Mouse (Mus musculus): ENCODE measurements at regions not wholly inside any gene's neighbourhood (a gene's known extent, or its start where the extent isn't known, plus 50 kb on each side); places are given as distances from the start of the nearest gene placed in this dataset.

DNA sequence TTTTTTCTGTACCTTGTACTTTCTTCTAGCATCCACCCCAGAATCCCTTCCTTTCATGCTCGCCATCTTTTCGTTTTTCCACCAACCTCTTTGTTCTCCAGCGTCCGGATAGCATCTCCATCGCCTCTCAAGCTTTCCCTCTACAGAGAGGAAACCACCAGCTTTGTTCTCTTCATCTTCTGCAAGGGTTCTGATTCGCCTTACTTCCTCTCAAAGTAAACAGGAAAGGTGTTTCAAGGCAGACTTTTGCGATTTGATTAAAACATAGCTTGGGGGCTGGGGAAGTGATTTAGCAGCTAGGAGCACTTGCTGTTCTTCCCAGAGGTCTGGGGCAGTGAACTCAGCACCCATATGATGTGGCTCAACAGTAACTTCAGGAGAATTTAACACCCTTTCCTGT, 71.4 kb downstream of the Emp1 start:
- DNase-seq (ENCODE audit: low spot score in 2 of 2) = no peak

DNA sequence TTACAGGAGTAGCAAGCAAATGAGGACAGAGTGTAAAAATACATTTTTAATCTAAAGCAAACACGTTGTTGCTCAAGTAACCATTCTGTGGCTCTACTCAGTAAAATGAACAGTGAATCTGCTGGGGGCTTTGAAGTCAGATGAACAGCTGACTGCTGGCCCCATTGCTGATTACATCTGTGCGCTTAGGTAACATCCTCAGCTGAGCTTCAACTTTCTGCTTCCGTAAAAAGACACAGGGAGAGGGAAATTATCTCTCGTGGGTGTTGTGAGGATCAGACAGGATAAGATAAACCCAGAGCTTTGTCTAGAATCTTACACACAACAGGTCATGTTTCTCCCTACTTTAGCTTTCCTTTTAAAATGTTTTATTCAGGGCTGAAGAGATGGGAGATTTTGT, 74.0 kb downstream of the Emp1 start:
- DNase-seq (ENCODE audit: low spot score in 2 of 2) = no peak

DNA sequence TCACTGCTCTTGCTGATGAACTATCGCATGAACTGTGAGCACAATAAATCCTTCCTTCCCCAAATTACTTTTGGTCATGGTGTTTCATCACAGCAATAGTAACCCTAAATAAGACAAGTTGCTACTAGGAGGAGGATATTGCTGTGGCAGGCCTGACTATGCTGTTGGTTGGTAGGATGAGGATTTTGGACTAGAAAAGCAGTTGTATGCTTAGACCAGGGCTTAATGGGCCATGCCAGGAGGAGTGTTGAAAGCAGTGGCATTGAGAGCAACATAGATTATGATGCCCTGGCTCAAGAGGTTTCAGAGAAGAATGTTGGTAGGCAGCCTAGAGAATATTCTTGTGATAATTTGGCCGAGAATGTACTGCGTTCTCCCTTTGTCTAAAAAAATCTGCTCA, 75.9 kb downstream of the Emp1 start:
- no peak for DNase-seq (ENCODE audit: low spot score in 2 of 2)

DNA sequence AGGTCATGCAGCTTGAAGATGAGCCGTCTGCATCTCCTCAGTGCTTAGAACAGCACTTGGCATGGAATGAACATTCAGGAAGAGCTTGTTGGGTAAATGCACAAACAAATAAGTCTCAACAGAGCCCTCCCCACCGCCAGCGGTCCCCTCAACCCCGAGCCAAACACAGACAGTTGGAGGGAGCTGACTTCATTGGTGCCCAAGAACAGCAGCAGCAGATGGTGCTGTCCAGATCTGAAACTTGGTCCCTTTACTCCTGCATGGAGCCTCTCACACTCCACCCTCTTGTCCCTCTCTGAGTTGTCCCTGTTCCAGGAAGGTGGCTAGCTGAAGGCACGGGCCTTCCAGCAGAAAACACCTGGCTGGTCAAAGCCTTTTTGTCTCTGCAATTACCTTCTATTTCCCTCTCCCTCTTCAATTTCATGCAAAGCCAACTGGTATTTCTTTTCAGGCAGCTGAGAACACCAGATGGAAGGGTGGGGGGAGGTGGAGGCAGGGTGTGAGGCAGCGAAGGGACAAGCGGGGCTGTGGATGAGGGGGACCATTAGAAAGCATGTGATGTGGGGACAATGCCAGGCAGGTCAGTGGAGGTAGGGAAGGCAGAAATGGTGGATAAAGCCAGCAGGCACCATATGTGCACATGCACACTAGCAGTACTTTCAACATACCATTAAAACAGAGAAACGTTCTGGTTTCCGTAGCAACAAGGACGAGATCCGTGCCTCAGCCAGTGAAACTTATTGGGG, 79.0 kb downstream of the Emp1 start:
- no peak for DNase-seq (ENCODE audit: low spot score in 2 of 2)

DNA sequence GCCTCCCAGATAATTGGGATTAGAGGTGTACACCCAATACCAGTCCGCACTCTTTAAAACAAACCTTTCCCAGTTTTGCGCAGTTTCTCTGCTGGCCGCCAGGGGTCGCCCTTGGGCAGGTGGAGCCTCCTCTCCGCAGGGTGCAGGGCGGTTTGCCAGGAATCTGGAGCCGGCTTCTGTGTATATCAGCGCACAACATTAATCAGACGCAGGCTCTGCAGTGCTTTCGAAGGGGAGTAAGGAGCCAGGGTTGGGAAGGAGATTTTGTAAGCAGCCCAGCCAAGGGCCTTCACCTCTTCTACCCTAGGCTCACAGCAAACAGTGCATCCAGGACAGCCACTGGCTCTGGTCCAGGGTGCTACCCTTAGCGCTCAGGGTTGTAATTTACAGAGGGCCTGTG, 82.3 kb downstream of the Emp1 start:
- peak; percentile 78 to 79 for DNase-seq (ENCODE audit: low spot score in 2 of 2)

DNA sequence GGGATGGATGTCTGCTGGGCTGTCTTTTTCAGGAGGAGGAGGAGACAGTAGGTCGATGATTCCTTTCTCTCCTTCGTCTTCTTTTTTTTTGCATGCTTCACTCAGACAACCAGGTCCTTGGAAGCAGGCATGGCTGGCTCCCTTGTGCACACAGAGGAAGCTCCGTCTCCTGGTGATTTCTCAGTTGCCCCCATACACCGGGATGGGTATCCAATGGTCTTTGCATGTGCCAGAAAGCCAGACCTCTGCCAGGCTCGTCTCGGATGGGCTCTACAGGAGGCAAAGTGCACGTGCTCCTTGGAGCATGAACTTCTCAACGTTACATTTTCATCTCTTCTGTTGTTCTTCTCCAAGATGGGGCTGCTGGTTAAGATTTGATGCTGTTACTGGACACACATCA, 82.7 kb downstream of the Emp1 start:
- no peak for DNase-seq (ENCODE audit: low spot score in 2 of 2)

DNA sequence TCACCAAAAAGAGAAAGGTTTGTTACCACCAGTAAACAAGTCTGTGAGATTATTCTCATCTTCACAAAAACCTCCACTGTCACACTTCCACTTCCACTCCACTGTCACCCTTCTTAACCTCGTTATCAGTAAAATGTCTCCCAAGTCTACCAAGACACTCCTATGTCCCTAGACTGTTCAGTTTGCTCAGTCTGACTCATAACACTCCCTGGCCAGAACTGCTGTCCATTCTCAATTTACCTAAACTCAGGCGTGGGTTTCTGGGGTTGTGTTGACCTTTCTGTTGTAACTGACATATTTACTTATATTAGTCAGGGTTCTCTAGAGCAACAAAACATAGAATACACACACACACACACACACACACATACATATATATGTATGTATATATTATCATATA, 85.5 kb downstream of the Emp1 start:
- DNase-seq (ENCODE audit: low spot score in 2 of 2) = no peak

DNA sequence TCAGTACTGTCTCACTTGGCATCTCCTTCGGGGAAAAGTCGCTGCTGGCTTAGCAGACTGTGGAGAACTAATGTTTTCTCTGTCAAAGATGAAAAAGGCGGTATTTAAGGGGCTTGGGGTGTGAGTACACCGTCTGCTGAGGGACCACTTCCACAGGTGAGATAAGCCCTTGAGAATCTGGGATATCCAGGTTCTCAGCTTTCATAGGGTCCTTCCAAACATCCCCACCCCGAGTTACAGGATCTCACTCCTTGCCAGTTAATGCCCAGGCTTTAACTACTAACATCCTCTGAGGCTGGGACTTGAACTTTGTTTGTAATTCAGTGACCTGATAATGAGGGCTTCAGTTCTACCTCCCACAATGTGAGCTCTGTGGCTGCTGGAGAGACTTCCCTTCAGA, 86.9 kb downstream of the Emp1 start:
- no peak for DNase-seq (ENCODE audit: low spot score in 2 of 2)

DNA sequence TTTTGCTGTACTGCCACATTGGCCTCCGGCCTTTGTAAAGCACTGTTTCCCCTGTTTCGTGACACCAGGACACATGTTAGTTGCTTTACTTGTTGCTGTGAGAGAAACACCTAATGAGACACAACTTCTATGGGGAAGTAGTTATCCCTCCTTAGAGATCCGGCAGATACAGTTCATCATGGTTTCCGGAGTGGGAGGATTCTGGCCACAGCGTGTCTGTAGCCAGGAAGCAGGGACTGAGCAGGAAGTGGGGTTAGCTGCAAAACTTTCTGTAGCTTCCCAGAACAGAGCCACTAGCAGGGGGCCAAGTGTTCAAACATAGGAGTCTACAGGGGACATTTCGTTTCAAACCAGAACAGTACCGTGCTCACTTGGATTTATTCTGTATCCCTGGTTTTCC, 88.2 kb downstream of the Emp1 start:
- DNase-seq (ENCODE audit: low spot score in 2 of 2) = no peak

DNA sequence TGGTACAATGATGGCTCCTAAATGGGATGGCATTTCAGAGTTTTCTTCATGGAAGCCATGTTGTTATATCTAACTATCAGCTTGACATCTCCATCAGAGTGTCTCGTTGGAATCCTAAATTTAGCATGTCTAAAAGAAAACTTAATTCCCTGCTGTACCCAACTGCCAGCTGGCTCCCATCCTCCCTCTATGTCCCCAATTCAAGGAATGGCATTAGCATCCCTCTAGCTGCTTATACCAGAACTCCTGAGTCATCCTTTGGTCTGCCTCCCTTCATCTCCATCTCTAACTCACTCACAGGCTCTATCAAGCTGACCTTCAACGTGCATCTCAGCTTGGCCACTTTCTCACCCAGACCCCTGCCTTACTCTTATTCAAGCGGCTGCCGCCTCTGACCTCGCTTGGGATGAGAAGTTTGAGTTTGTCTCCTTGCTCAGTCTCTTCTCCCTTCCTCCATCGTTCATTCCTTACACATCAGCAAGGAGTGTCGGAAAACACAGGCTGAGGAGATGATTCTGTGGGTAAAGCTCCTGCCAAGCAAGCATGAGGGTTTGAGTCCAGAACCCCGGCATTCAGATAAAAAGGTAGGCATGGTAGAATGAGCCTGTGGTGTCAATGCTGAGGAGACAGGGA, 88.9 kb downstream of the Emp1 start:
- no peak for DNase-seq (ENCODE audit: low spot score in 2 of 2)

DNA sequence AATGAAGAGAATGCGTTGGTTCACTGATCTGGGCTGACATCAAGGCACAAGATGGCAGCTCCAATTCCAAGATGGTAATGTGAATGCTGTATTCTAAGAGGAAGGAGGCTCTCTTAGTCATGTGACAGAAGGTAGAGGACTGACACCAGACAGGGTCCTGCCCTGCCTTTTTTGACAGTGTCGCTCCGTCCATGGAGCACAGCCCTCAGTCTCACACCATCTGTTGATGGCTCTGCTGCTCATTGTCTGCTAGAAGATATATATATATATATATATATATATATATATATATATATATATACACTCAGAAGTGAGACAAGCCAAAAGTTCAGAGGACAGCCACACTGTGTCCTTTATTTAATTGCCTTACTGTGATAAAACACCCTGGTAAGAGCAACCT, 90.7 kb downstream of the Emp1 start:
- DNase-seq (ENCODE audit: low spot score in 2 of 2) = no peak

DNA sequence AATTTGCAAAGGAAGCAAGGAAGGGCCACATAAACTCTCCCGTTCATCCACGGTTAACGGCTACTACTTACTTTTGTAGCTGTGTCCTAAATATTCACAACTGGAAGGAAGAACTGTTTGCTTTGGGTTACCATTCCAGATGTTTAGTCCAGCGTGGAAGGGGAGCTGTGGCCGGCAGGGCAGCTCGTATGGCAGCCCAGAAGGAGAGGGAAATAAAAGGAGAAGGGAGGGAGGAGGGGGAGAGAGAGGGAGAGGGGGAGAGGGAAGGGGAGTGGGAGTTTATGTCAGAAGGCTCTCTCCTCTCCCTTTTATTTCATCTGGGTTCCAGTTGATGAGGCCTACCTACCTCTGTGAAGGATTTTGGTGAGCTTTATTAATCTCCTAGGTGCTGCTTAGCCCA, 110.2 kb downstream of the Emp1 start:
- no peak for DNase-seq (ENCODE audit: low spot score in 2 of 2)

DNA sequence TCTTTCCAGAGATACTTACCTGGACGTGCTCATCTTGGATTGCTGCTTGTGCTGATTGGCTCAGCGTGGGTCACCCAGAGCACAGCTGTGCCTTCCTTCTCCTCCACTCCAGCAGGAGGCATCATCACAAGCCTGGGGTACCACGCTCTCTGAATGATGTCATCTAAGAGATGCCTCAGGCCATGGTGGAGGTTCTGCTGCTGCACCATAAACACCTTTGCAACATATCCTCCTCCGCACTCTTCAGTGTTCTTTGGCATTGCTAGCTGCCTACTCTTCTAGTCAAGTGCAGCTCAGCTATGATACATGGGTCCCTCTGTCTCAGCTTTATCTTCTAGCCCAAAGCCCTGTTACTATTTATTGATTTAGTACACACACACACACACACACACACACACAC, 110.8 kb downstream of the Emp1 start:
- DNase-seq (ENCODE audit: low spot score in 2 of 2) = no peak

DNA sequence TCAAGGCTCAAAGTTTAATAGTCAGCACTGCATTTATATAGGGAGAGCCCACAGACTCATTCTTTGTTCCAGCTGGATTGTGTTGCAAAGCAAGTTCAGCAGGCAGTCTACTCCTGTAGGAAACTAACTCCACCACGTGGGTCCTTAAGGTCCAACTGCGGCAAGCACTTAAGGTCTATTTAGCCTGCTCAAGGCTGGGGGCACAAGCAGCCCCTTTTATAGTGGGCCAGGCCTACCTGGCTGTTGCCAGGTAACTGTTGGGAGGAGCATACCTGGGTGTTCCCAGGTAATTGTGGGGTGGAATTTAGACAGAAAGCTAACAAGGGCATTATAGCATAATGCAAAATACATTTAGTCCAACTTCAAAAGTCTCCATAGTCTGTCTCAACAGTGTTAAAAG, 126.5 kb downstream of the Emp1 start:
- DNase-seq (ENCODE audit: low spot score in 2 of 2) = no peak

DNA sequence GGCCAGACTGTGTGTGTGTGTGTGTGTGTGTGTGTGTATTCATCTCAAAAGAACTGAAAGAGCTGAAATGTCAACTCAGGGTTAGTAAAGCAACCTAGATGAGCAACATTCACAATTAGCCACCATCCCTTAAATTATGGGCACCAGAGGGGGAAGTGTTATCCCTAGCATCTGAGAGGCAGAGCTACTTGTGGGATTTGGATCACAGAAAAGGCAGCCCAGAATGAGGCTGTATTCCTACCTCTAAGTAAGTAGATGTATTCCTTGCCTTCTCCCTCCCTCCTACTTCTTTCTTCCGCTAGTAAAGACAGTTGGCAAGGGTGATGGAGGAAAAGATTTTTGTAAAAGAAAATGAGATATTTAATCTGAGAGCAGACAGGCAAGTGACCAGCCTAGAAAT, 131.6 kb downstream of the Emp1 start:
- no peak for DNase-seq (ENCODE audit: low spot score in 2 of 2)

DNA sequence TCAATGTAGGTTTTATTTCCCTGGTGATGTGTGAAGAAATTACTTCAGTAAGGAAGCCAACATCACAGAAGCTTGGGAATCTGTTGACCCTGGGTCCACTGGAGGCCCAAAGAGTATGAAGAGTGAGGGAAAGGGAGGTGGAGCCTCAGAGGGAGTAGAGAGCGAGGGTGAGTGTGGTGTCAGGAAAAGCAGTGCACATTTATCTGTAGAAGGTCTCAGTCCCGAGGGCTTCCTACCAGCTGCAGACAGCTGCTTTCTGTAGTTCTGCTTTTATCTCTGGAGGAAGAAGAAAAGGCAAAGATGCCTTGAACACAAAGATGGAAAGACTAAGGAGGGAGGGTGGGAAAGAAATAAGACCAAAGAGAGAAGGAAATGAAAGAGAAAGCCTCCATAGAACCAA, 133.5 kb downstream of the Emp1 start:
- no peak for DNase-seq (ENCODE audit: low spot score in 2 of 2)

DNA sequence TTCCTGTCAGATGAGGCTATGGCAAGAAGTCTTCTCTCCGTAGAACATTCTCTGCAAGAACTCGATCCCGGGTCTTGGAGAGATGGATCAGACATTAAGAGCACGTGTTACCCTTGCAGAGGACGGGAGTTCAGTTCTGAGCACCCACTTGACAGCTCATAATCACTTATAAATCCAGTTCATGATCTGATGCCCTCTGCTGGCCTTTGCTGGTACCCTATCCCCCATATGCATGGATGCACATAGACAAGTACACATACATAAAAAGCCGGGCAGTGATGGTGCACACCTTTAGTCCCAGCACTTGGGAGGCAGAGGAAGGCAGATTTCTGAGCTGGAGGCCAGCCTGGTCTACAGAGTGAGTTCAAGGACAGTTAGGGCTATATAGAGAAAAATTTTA, 136.2 kb downstream of the Emp1 start:
- DNase-seq (ENCODE audit: low spot score in 2 of 2) = no peak

DNA sequence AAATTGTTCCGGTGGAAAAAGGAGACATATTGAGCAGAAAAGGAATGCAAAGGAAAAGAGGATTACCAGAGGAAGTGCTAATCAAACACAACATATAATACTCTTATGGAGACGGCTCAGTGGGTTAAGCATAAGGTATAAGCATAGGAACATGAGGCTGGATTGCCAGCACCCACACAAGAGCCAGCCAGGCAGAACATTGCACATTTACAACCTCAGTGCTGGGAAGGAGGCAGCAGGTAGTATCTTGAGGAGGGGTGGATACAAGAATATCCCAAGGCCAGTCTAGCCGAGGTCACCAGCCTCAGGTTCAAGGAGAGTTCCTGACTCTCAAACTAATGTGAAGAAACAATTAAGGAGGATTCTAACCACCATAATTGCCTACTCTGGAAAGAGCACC, 138.0 kb downstream of the Emp1 start:
- no peak for DNase-seq (ENCODE audit: low spot score in 2 of 2)

DNA sequence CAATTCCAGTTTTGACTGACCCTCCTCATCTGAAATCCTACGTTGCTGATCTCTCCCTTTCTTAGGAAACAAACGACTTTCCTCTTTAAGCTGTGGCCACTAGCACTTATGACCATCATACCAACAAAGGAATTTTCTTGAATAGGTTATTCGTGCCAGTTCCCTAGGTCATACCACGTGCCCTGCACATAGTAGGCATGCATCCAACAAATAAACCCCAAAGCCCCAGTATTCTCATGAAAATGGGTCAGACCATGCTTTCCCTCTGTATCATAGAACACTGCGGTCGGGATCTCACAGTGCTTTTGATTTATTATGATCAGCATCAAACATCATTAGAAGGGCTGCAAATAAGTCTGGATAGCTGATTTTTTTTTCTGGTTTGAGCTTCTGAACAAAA, 139.4 kb downstream of the Emp1 start:
- no peak for DNase-seq (ENCODE audit: low spot score in 2 of 2)

DNA sequence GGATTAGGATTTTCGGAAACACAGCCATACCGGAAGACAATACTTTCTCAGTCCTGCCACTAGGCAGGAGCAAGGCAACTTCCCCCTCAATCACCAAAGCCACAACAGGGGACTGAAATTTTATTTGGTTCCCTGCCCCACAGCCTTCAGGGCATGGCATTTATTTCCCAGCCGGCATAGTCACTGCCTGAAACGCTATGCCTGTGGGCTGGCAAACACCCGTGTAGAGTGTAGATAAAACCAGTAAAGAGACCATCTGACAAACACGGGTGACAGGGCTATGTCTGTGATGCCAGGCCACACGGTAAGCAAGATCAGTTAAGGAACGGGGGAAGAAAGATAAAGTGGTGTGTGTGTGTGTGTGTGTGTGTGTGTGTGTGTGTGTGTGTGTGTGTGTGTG, 140.1 kb downstream of the Emp1 start:
- DNase-seq (ENCODE audit: low spot score in 2 of 2) = no peak

DNA sequence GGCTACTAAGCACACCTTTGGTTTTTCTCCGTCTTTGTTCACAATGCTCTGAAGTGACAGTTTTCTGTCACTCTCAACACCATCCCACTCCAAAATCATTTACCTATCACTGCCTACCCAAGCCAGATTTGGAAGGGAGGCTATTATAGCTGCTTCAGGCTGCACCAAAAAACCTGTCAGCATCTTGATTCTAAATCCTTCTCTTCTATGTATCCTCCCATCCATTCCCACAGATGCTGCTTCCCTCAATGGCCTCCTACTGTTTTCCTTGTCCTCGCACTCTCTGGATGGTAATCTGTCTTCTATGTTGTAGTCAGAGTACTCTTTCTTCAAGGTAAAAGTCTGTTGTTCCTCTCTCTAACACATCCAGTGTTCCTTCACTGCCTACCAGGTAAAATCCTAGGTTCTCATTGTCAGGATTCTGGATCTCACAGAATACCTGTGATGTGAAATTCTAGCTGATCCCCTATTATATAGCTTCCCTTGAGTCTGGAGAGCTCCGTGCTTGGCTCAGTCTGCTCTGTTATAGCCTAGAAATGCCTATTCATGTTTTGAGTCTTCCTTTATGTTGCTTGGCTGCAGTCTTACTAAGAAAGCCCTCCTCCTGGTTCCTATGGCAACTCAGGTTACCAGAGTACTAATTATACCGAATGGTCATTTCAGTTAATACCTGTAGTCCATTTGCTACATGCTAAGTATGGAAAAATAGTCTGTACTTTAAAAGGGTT, 156.5 kb downstream of the Emp1 start:
- no peak for DNase-seq (ENCODE audit: low spot score in 2 of 2)

DNA sequence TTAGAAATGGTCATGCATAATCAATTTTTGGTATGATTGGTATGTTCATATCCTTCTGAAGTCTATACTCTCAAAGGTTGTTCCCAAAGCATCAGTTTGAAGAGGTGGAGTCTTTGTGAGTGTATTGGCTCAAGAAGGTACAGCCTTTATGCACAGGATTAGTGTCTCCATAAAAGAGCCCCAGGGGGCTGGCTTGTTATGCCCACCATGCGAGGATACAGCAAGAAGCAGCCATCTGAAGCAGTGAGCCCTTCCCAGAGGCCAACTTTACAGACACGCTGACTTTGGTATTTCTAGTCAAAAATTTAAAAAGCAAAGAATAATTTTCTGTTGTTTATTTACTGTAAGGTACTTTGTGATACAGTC, 157.1 kb downstream of the Emp1 start:
- no peak for DNase-seq (ENCODE audit: low spot score in 2 of 2)

DNA sequence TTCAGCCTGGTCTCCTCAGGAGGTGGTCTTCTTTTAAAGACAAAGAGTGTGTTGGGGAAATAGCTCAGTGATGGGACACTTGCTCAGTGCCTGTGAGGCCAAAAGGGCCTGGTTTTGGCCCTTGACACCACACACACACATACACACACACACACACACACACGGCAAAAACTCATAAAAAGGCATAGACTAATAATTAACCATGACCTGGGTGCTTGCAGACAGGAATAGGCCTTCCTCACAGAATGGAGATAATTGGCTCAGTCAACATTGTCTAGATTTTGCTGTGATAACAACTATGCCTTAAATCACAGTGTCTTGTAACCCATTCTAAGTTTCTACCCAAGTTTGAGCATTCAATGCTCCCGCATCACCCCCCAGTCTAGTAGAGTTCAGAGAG, 158.5 kb downstream of the Emp1 start:
- DNase-seq (ENCODE audit: low spot score in 2 of 2) = no peak
